Mouse (Mus musculus) neural tube, embryonic 14.5 days (tissue): ENCODE measurements around the gene Hdac11. TPM values are rescaled to one million over a fixed set of nuclear protein-coding genes. Genes with fewer than 3 reads are reported as not detected.

ENCODE experiments used
- polyA plus RNA-seq: library from polyadenylated mRNA; unstranded; fragments of >200 nt; fragmentation: Nextera tagmentation; extraction: Ambion mirVana; gene quantifications from 2 replicates; pipeline ENCODE4 v1.2.1, GENCODE M21; 2014

The Hdac11 gene
- polyA plus RNA-seq, 1 experiment from 2014 or later = 50.0 TPM

Other genes with a start within 250 kb of the Hdac11 start
- 26.3 and 33.4 TPM in 2 replicates for gene Iqsec1, start 168.0 kb upstream of the Hdac11 start, polyA plus RNA-seq
- 18.3 and 21.5 TPM in 2 replicates for gene Nup210, start 39.8 kb upstream of the Hdac11 start, polyA plus RNA-seq
- gene Fbln2, start 55.8 kb downstream of the Hdac11 start, polyA plus RNA-seq = 9.1 and 32.5 TPM in 2 replicates